Mouse (Mus musculus) right cerebral cortex, adult 2 months (tissue): Measurements from ENCODE around the gene Xrcc1.
A peak's percentile ranks its signal among the peaks of the same experiment; 100 is the strongest.

Experiments
- DNase-seq, 2 experiments: peaks; one replicate each; pipeline ENCODE4 v3.0.0; 2021 to 2022; ENCODE audit warnings: low spot score in 2 of 2

Xrcc1 gene

GRCm38 (mm10) chr7:24528861-24529260 is 17.2 kb upstream of the Xrcc1 start:
- DNase-seq: no peak

- no peak for DNase-seq
Measured at GRCm38 (mm10) chr7:24529580-24529979, 16.5 kb upstream of the Xrcc1 start.

GRCm38 (mm10) chr7:24530062-24530931 is 15.8 kb upstream of the Xrcc1 start, which contains the start of gene Irgq:
TSS of gene Irgq (plus strand) at chr7:24530689.
- peak; percentile 99 to 100 for DNase-seq

GRCm38 (mm10) chr7:24531211-24531971 is 14.7 kb upstream of the Xrcc1 start:
- DNase-seq: peak; percentile 78 to 79

- no peak for DNase-seq
Measured at GRCm38 (mm10) chr7:24533031-24533571, 13.0 kb upstream of the Xrcc1 start.

- no peak for DNase-seq
Measured at GRCm38 (mm10) chr7:24533806-24534205, 12.3 kb upstream of the Xrcc1 start.

GRCm38 (mm10) chr7:24534301-24534700 is 11.8 kb upstream of the Xrcc1 start:
- DNase-seq: no peak

GRCm38 (mm10) chr7:24537081-24537480 is 9.0 kb upstream of the Xrcc1 start:
- no peak for DNase-seq

- no peak for DNase-seq
Measured at GRCm38 (mm10) chr7:24537591-24537990, 8.5 kb upstream of the Xrcc1 start.

- peak in 1 of 2 experiments; percentile 40 for DNase-seq
Measured at GRCm38 (mm10) chr7:24538154-24538553, 7.9 kb upstream of the Xrcc1 start.

GRCm38 (mm10) chr7:24538701-24539100 is 7.4 kb upstream of the Xrcc1 start:
- DNase-seq: no peak

GRCm38 (mm10) chr7:24539686-24540085 is 6.4 kb upstream of the Xrcc1 start:
- no peak for DNase-seq

- no peak for DNase-seq
Measured at GRCm38 (mm10) chr7:24544506-24544905, 1.6 kb upstream of the Xrcc1 start.

GRCm38 (mm10) chr7:24546634-24547389 is 723 bp downstream of the Xrcc1 start:
- peak; percentile 99 for DNase-seq

GRCm38 (mm10) chr7:24547534-24548036 is 1.5 kb downstream of the Xrcc1 start:
- no peak for DNase-seq

GRCm38 (mm10) chr7:24551985-24552759 is 6.1 kb downstream of the Xrcc1 start:
- DNase-seq: no peak

GRCm38 (mm10) chr7:24555786-24556185 is 9.7 kb downstream of the Xrcc1 start:
- no peak for DNase-seq

- no peak for DNase-seq
Measured at GRCm38 (mm10) chr7:24561450-24561849, 15.4 kb downstream of the Xrcc1 start.

- DNase-seq: no peak
Measured at GRCm38 (mm10) chr7:24563191-24563836, 17.2 kb downstream of the Xrcc1 start.

- DNase-seq: no peak
Measured at GRCm38 (mm10) chr7:24563837-24564206, 17.7 kb downstream of the Xrcc1 start.
